Mouse (Mus musculus): ENCODE data around the gene Dcun1d1.

- TF ChIP-seq ZKSCAN1 (IDR thresholded peaks at IDR 0.05; ENCODE audit: borderline replicate concordance, low read depth, low read length) (no peak), TBP (conservative IDR thresholded peaks at IDR 0.05; ENCODE audit: low read depth, low read length) (no peak), ELF1 (IDR thresholded peaks at IDR 0.05; ENCODE audit: low read depth, low read length) (no peak), UBTF (IDR thresholded peaks at IDR 0.05; ENCODE audit: low read depth, low read length) (no peak), CTCF (conservative IDR thresholded peaks at IDR 0.05 in 1 of 2, IDR thresholded peaks at IDR 0.05 in 1 of 2; ENCODE audit: low read depth in 2 of 2, low read length in 2 of 2) (no peak), TCF12 (IDR thresholded peaks at IDR 0.05; ENCODE audit: low read depth, low read length) (no peak), ZC3H11A (IDR thresholded peaks at IDR 0.05; ENCODE audit: low read depth, low read length) (no peak), USF2 (conservative IDR thresholded peaks at IDR 0.05; ENCODE audit: low read depth, low read length) (no peak), MEF2A (IDR thresholded peaks at IDR 0.05; ENCODE audit: borderline replicate concordance, low read depth, low read length) (no peak), NRF1 (IDR thresholded peaks at IDR 0.05; ENCODE audit: low read depth, low read length) (no peak), BHLHE40 (IDR thresholded peaks at IDR 0.05; ENCODE audit: low read depth, low read length) (no peak), POLR2A (IDR thresholded peaks at IDR 0.05; ENCODE audit: low read depth, low read length) (no peak), JUN (IDR thresholded peaks at IDR 0.05; ENCODE audit: insufficient read depth, low read depth, low read length) (no peak)
Measured at GRCm38 (mm10) chr3:35967366-35967921, 30.2 kb upstream of the Dcun1d1 start.

Data from CH12.LX (cell line).